Mouse (Mus musculus) embryo, embryonic 9.5 days (tissue): Measurements from ENCODE around the gene B3glct.
A peak's percentile ranks its signal among the peaks of the same experiment; 100 is the strongest.

Source experiments
- DNase-seq: peaks from one replicate; pipeline ENCODE4 v3.0.0-alpha.2; 2017; ENCODE audit errors: extremely low spot score

Gene B3glct

DNA sequence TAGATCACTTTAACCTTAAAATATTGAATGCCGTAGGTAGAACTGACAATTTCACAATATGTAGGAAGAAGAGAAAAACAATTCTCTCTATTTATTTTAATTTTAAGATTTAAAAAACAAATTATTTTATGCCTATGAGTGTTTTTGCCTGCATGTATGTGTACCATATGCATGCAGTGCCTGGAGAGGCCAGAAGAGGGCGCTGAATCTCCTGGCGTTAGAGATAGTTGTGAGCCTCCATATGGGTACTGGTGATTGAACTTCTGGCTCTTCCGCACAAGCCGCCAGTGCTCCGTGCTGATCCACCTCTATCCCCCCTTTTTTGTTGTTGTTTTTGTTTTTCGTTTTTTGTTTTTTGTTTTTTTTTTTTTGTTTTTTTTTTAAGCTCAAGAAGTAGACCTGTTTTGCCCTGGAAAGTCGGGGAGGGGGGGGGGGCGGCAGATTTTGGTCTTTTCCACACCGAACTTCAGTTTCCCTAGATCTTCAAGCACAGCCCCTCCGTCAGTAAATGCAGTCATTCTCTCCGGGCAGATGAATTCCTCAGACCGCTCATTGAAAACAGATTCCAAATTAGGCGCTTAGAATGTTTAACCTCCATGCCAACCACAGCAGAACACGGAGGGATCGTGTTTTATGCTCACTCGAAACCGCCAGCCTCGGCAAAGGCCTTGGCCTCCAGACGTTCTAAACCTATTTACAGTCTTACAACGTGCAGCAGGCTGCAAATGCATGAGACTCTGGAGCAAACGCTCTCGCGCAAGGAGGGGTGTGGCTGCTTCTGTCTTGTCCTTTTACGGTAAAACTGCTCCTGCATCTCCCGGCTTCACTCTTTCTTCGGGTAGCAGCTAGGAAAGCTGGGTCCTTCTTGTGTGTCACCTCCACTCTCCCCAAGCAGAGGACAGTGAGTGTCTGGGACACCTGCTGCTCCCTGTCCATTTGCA lies 70.9 kb downstream of the B3glct start:
- no peak for DNase-seq

DNA sequence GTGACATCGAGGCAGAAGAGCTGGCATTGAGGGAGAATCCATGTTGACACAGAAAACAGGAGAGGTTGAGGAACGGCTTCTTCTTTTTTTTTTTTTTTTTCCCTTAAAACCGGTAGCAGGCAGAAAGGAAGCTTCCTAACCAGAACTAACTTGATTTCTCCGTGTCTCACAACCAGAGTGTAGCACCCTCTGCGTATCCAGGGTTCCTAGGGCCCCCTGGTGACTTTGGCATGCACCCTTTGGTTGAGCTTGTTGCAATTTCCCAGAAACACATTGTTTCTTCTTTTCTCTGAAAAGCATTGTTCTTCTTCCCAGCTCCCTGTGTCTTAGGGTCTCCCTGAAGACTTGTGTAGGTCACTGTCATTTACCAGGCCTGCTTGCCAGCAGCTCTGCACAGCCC lies 73.8 kb downstream of the B3glct start:
- DNase-seq = no peak

DNA sequence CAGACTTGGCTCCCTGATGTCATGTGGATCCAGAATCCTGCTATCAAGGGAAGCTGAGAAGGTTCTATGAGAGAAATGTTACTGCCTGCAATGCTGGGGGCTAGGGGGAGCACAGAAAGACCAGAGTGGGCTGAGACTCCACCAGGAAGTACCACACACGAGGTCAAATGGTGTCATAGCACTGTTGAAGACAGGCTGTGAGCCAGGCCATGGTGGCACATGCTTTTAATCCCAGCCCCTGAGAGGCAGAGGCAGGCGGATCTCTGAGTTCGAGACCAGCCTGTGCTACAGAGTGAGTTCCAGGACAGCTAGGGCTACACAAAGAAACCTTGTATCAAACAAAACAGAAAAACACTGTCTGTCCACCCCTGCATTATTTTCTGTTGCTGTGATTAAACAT lies 75.0 kb downstream of the B3glct start:
- DNase-seq = no peak

DNA sequence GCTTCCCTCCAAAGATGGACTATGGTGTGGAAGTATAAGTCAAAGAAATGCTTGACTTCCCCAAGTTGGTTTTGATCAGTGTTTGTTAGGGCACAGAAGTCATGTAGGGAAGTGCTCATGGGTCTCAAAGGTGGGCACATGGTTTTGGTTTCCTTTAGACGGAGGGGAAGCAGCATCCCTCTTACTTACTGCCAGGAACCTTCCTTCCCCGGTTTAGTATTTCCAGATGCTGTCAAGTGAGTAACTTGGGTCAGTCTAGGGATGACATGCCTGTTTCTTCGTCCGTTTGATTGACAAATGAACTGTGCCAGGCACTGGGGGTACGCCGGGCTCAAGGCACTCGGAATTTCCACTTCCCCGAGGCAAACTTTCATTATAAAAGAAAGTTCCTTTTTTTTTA lies 89.1 kb downstream of the B3glct start:
- no peak for DNase-seq

DNA sequence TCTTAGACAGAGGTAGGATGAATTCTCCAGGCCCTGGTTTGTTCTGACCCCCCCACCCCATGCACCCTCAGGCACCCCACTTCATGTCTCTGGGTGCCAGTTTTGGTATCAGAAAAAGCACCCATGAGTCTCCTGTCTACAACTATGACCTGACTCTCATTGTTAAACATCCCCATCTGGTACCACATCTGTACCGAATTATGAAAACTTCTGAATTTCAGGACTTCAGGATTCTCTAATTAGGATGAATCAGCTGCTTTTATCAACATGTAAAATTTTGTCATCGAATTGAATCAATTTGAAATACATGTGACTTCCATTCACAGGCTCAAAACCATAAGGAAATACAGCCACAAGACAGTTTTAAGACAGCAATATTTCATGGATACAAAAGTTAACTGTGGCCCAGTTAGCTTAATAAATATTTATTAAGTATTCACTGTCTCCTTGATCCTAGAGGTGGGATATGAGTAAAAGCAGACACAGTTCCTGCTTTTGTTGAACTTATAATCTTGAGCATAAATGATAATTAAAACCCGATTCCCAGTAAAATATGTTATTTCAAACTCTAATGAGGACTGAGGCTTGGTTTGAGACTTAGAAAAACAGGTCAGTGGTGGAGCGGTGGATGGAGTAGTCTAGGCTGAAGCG lies 89.7 kb downstream of the B3glct start:
- DNase-seq = no peak

DNA sequence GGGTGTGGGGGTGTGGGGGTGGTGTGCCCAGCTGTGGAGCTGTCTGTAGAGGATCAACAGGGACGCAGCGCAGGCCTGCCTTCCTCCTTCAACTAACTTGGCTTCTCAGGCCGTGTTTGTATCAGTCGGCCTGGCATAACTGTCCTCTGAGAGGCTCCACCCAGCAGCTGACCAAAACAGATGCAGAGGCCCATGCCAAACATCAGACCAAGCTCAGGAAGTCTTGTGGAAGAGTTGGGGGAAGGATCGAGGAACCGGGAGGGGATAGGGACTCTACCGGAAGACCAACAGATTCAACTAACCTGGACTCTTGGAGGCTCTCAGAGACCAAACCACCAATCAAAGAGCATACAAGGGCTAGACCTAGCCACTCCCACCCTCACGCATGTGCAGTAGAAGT lies 91.6 kb downstream of the B3glct start:
- no peak for DNase-seq

DNA sequence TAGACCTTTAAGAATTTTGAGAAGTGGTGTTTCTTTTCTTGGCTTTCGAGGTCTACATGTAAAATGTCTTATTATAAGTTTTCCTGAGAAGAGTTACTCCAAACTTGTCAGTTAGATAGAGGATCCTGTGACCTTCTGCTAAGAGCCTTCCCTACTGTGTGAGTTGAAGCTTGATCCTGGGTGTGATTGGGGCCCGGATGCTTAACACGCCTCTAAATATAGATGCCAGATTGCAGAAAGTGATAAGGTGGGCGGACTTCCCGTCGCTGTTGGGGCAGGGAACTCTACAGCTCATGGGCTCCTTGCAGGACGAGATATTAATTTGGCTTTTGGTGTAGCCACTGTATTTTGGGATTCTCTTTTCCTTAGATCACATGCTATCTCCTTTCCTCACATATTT lies 98.0 kb downstream of the B3glct start:
- DNase-seq = no peak

DNA sequence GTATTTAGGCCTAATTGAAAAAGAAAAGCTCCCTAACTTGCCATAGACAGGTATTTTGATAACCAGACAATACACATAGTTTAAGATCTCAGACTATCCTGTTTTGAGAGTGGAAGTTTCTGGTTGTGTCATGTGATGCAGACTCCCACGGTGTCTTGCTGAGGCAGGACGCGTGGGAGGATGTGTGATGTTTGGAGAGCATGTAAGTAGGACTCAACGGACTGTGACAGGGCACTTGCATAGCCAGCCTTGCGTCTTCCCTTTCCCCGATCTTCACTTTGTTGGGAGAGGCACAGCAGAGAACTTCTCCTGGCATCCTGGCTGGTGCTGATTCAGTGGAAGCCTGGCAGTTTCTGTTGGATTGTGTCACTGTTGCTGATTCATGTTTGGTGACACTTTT lies 101.7 kb downstream of the B3glct start:
- DNase-seq = no peak

DNA sequence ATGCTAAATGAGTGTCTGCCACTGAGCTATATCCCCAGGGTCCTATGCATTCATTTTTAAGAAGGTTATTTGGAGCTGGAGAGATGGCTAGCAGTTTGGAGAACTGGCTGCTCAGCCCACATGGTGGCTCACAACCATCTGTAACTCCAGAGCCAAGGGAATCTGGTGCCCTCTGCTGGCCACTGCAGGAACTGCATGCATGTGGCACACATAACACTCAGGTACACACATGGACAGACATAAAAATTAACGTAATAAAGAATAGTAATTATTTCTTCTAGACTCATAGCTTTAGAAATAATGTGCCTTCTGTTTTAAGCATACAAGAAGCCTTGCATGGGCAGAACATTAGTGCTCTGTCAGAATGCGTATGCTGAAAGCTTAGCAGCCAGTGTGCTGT lies 102.4 kb downstream of the B3glct start:
- DNase-seq = no peak

DNA sequence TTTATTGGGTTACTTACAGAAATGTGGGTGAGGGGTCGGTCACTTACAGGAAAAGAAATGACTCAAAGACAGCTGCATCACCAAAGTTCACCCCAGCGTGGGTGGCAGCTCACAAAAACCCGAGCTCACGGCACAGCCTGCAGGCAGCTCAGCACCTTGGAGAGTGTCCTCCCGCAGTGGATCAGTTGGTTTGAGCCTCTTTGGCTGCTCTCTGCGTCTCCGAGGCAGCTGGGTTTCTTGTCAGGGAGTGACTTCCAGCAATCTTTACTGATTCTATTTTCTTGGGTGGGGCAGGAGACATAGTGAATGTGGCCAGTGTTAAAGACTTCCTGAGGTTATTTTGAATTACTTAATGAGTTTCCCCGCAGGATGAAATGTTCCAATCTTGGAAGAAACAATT lies 112.1 kb downstream of the B3glct start:
- DNase-seq = peak; percentile 9

DNA sequence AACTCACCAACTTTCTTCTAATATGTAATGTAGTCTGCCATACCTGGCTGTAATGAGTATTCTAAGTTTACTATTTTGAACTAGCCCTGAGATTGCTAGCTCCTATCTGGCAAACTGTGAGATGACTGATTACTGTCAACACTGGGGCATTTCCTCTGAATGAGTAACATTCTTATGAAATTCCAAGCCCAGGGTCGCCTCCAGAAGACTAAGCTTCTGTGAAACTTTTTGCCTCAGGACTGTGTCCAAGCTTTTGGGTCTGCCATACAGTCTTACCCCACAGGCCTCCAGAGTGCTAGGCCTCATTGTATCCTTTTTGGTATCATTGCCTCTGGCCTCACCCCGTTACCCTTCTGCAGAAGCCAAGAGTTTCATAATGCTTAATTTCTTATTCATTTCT lies 132.0 kb downstream of the B3glct start:
- DNase-seq = no peak

DNA sequence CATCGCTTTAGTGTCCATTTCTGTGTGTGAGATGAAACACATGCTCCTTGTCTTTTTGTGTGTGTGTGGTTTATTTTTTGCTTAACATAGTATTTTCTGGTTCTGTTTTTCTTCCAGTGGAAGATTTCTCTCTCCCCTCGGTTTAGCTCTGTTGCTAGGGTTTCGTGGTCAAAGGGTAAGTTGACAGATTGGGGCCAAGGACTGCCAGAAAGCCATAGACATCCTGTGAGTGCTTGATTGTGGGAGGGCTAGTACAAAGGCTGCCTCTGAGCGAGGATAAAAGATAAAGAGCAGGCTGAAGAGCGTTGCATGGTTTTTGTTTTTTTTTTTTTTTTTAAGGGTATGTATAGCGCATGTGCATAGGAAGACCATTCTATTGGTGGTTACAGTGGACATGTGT lies 133.8 kb downstream of the B3glct start:
- DNase-seq = no peak
